Mouse (Mus musculus) embryo, embryonic 11.5 days (tissue): ENCODE results near the gene Lpar3.

Source experiments
- DNase-seq: peaks from one replicate; pipeline ENCODE4 v3.0.0-alpha.2; 2012; ENCODE audit warnings: low read depth, low spot score

Lpar3 gene

GRCm38 (mm10) chr3:146309586-146309985 is 88.8 kb downstream of the Lpar3 start:
- no peak for DNase-seq

DNA sequence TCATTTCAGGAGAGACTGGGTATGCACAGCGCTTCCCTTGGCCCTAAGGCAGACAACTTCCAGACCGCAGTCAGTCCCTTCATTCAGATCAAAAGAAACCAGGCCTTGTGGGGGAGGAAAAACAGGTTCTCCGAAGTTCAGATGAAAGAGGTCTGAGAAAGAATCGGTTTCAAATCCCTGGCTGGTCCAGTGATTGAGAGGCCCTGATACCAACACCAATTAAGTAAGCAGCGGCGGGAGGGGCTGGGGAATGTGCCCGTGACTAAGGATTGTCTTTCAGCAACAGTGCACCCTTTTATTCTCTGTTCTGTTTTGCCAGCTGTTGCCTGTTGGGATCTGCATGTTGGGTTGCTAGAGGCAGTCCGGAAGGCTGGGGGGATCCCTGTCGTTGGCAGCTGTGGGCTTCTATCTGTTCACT is 90.4 kb downstream of the Lpar3 start:
- no peak for DNase-seq

DNA sequence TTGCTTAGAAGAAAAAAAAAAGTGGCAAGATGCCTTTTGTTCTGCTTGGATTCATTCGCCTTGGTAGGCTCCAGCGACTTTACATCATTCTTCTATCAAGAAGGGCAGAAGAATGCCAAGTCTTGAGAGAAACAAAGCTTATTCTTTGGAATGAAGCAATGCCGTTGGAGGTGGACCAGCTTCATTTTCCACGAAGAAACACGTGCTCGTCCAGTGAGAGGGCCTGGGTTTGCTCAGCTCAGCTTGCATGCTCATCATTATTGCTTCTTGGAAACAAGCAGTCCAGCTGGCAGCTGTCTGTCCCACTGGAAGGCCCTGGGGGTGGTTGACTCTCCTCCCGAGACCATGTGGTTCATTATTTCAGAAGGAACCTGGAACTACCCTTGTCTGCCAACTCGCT is 94.7 kb downstream of the Lpar3 start:
- DNase-seq = no peak

DNA sequence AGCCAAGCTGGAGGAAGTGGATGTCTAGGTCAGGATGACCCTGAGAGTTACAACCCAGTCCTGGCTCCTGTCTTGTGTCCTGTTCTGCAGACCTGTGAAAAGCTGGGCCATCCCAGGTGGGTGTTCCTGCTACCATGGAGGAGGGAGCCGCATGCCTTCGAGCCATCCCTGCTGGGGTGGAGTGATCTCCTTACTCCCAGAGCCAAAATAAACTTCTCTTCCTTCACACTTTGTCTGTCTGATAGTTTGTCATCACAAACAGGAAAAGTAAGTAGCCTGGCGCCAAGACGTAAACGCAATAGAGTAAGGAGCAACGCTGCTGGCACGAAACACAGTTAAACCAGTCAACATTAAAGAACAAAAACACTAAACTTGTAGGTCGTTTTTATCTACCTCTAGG is 95.5 kb downstream of the Lpar3 start:
- no peak for DNase-seq

DNA sequence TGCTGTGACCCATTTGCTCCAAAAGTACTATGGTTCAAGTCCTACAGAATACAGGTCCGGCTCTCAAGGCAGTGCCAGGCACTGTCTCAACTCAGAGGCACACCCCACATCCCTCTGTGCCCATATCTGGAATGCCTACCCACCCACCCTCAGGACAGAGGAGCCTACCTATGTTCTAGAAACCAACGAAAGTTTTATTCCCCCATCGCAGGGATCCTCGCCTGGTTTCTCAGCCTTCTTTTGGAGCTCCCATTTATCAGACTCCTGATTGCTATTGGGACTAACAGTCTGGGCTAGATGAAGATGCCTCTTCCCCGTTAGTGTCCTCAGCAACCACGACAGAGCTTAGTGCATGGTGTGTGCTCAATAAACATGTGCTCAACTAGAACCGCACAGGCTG is 96.6 kb downstream of the Lpar3 start:
- DNase-seq = no peak

GRCm38 (mm10) chr3:146317911-146318310 is 97.1 kb downstream of the Lpar3 start:
- DNase-seq = no peak

GRCm38 (mm10) chr3:146318520-146318938 is 97.8 kb downstream of the Lpar3 start:
- no peak for DNase-seq

DNA sequence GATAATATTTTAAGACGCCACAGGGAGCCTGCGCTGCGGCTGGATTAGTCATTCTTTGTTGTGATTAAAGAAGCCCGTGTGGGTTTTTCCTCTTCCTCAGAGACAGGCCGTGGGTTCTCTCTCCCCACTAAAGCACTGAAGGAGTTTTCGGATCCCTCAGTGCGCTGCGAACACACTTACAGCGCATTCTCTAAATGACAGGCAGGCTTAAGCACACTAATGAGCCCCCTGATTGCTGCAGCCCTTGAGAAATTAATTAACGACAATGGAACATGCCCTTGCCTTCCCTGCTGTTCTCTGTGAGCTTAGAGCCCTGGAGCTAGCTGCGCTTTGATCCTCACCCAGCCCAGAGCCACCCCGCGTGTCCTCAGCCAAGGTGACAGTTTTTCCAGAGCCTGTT is 98.2 kb downstream of the Lpar3 start:
- no peak for DNase-seq

- no peak for DNase-seq
Observed at GRCm38 (mm10) chr3:146319503-146319902, 98.7 kb downstream of the Lpar3 start.

- DNase-seq = no peak
Observed at GRCm38 (mm10) chr3:146324949-146325348, 104.2 kb downstream of the Lpar3 start.

- no peak for DNase-seq
Observed at GRCm38 (mm10) chr3:146326743-146327536, 106.2 kb downstream of the Lpar3 start.

DNA sequence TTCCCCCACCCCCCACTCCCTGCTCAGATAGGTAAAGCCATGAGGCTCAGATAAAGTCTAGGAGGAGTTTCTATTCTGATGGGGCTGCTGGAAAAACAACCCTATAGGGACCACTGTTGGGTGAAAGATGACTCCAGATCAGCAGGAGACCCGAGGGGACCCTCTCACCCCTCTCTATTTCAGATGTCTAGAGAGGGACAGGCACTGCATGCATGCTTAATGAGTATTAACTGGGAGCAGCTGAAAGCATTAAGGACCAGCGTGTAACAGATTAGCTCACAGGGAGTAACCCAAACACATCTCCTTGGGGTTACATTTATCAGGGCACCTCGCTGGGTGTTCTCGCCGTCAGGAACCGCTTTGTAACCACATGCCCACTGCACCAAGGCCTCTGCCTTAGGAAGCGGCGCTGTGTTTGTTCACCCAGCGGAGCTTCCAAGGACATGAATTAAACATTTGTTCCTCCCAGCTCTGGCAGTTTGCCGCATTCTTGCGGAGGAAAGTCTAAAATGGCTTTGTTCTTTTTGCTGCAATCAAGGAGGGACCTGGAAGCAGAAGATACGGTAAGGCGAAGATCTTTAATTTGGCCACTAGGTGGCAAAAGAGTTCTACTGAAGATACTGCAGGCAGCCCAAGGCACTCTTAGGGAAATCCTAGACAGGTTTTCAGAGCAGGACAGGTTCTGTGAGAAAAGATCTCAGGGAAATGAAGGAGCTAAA is 106.9 kb downstream of the Lpar3 start:
- DNase-seq = peak; percentile 77

- no peak for DNase-seq
Observed at GRCm38 (mm10) chr3:146328749-146329148, 108.0 kb downstream of the Lpar3 start.

DNA sequence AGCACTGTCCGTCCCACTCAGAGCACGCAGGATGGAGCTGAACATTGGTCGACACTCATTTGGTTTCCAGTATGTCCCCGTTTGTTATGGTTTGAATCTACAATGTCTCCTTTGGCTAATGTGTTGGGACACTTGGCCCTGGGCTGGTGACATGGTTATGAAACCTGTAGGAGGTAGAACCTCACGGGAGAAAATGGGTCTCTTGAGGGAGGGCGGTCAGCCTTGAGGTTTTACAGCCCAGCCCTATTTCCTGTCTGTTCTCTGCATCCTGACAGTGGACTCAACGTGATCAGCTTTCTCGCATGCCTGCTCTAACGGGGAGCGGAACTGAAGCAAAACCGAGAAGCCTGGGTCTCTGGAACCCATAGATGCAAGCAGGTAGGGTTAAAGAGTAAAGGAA is 111.1 kb downstream of the Lpar3 start:
- no peak for DNase-seq

DNA sequence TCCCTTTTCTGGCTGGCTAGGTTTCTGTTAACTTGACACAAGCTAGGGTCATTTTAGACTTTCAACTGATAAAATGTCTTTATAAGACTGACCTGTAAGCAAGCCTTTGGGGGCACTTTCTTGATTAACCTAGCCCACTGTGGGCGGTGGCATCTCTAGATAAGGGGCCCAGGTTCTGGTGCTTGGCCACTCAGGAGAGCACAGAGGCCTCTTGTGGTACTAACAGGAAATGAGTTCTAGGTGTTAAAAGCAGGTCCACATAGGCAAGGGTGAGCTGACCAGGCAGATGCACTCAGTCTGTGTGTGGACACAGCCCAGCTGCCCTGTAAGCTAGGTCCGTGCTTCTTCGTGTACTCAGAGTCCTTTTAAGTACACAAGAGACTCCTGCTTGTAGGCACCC is 112.5 kb downstream of the Lpar3 start:
- no peak for DNase-seq

- DNase-seq = no peak
Observed at GRCm38 (mm10) chr3:146334070-146334469, 113.3 kb downstream of the Lpar3 start.
